Mouse (Mus musculus): ENCODE data around the gene Opcml.

DNA sequence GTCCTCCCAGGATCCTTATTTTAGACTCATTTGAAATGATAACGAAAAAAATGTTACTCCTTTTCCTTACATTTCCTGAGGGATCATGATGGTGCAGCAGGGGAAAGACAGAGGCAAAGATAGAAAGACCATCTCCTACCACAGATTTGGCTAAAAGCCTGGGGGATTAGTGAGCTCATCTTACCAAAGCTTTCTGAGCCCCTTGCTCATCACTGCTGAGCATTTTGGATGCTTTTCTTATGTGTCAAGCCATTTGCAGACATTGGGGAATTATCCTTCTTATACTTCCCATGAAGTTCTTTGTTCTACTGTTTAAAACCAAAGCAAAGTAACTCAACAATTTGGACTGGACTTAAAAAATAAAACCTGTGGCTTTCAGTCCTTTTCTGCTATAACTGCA, 30.6 kb downstream of the Opcml start:
- no peak for TF ChIP-seq GATA1 (IDR thresholded peaks at IDR 0.05; ENCODE audit: low read length)
- TF ChIP-seq TAL1 (IDR thresholded peaks at IDR 0.05; ENCODE audit: low read length), result no peak

Measured in erythroblast, embryonic 14.5 days (primary cell).